Comparison of ENCODE assay signal across 13 mouse cellular contexts in genomic region chr1:63928361-63928760, GRCm38 (mm10).
DNase-seq lines count a peak whose midpoint lies in the region; TF ChIP-seq lines count a peak whose summit lies in the region.
"Had no signal": no experiment of that assay in that cellular context is flagged by ENCODE, and none has a peak within 500 bp of the region (broad histone marks: within the 10 kb centered on the region; RNA-seq: fewer than 3 reads in every experiment).

No protein-coding gene starts in this region.

- no peak for TF ChIP-seq POLR2A in cerebellum, adult 2 months (IDR thresholded peaks at IDR 0.05; ENCODE audit: borderline replicate concordance, insufficient read depth, low read length)

- peak overlapping the region; percentile 52; the same call in 1 of the 2 replicates for H3K27ac ChIP-seq in cerebellum, adult 2 months (ENCODE audit: insufficient read depth, low read length)
- no peak overlapping the region for H3K27ac ChIP-seq in heart, embryonic 10.5 days
- H3K27ac ChIP-seq: embryonic facial prominence, embryonic 10.5 days; embryonic facial prominence, embryonic 12.5 days; forebrain, embryonic 13.5 days; forebrain, embryonic 15.5 days had no signal

- no peaks in the 10 kb centered on the region for H3K27me3 ChIP-seq in cerebellum, adult 2 months (ENCODE audit: control insufficient read depth, insufficient read depth, low read length)
- peaks cover 42% of the 10 kb centered on the region for H3K27me3 ChIP-seq in heart, embryonic 10.5 days (ENCODE audit: insufficient read depth, poor library complexity, severe bottlenecking)
- H3K27me3 ChIP-seq: embryonic facial prominence, embryonic 12.5 days; forebrain, embryonic 13.5 days; forebrain, embryonic 15.5 days had no signal

- H3K4me1 ChIP-seq in cerebellum, adult 2 months (ENCODE audit: control insufficient read depth, insufficient read depth, low read length), result peaks cover 11% of the 10 kb centered on the region
- H3K4me1 ChIP-seq in heart, embryonic 10.5 days, result no peaks in the 10 kb centered on the region
- H3K4me1 ChIP-seq: embryonic facial prominence, embryonic 10.5 days; embryonic facial prominence, embryonic 12.5 days; forebrain, embryonic 13.5 days had no signal

- no peak for TF ChIP-seq CTCF in cerebellum, adult 2 months (IDR thresholded peaks at IDR 0.05; ENCODE audit: borderline replicate concordance, insufficient read depth, low read depth, low read length)

- 41% methylated on average over 3 of the region's 3 CpGs for WGBS in cerebellum, adult 2 months
- 82% methylated on average over 3 of the region's 3 CpGs for WGBS in heart, embryonic 10.5 days

- no peaks in the 10 kb centered on the region for H3K36me3 ChIP-seq in heart, embryonic 10.5 days
- H3K36me3 ChIP-seq: embryonic facial prominence, embryonic 10.5 days; embryonic facial prominence, embryonic 12.5 days; forebrain, embryonic 15.5 days; G1E had no signal

- no peak overlapping the region for H3K4me3 ChIP-seq in cerebellum, adult 2 months (replicated peaks; ENCODE audit: insufficient read depth, low read depth, low read length)
- H3K4me3 ChIP-seq in heart, embryonic 10.5 days, result no peak overlapping the region
- H3K4me3 ChIP-seq: embryonic facial prominence, embryonic 10.5 days; embryonic facial prominence, embryonic 12.5 days; forebrain, embryonic 13.5 days; forebrain, embryonic 15.5 days had no signal

- H3K9me3 ChIP-seq in heart, embryonic 10.5 days, result no peaks in the 10 kb centered on the region
- H3K9me3 ChIP-seq: embryonic facial prominence, embryonic 10.5 days; embryonic facial prominence, embryonic 12.5 days; forebrain, embryonic 13.5 days; forebrain, embryonic 15.5 days; G1E had no signal

- peak; percentile 43 for DNase-seq in adrenal gland, adult 2 months
- DNase-seq in adrenal gland, postnatal 25 days, result no peak
- DNase-seq in cerebellum, adult 2 months, result no peak
- DNase-seq in cerebellum, adult 9-11 months, result no peak
- DNase-seq in heart, adult 11 months, result peak; percentile 68
- no peak for DNase-seq in heart, embryonic 10.5 days (ENCODE audit: low spot score)
- no peak for DNase-seq in gastrocnemius, postnatal 25 days
- DNase-seq: forebrain, postnatal 0 days had no signal

Comparison
In these comparisons a context has a peak if more than half of its experiments do, and no peak if none do; other contexts are left out.
1. DNase-seq: peak in adrenal gland, adult 2 months (single experiment) and heart, adult 11 months (single experiment); none in adrenal gland, postnatal 25 days (single experiment), cerebellum, adult 2 months (0 of 2), cerebellum, adult 9-11 months (single experiment), heart, embryonic 10.5 days (single experiment) and gastrocnemius, postnatal 25 days (single experiment).